Mouse (Mus musculus): ENCODE results near the gene Rab17. TPM values are rescaled to one million over a fixed set of nuclear protein-coding genes. Genes with fewer than 3 reads are reported as not detected.

The Rab17 gene
- 3.7 and 6.1 TPM in 2 replicates for polyA plus RNA-seq (2014; fragmentation: Nextera tagmentation; extraction: Ambion mirVana)

DNA sequence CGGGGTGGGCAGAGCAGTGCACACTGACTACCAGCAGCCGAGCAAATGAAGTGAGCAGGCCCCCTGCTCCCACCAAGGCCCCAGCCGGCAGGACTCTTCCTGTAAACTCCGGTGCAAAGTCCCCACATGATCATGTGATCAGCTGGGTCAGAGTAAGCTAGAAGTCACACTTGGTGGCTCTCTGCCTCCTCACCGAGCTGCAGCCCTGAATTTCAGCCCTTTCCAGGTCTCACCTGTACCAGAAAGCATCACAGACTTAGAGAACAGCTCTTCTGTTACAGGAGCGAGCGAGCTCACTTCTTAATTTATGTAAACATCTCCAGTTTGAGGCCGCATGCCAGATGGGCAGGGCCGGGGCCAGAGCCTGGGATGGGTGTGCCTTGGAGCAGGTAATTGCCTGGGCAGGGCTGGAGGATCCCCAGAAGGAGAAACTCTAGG, at the start of gene Rab17:
Rab17 (minus strand) TSS at position 315 of the 438 bp plus-strand sequence.
- peak within 1 kb of the TSS; percentile 17 for H3K4me2 ChIP-seq (replicated peaks; ENCODE audit: low read depth, low read length)
- peak within 1 kb of the TSS; percentile 28; the same call in 1 of the 2 replicates for H3K9ac ChIP-seq (ENCODE audit: low read depth, low read length)
- peak; percentile 40; the same call in 1 of the 2 replicates for ATAC-seq (ENCODE audit: low FRiP score, low TSS enrichment)
- H3K4me3 ChIP-seq (ENCODE audit: low read length) = no peak within 1 kb of the TSS
- H3K27me3 ChIP-seq (ENCODE audit: control insufficient read depth, insufficient read depth, low read length) = no peaks in the 10 kb centered on the region
- H3K4me1 ChIP-seq (ENCODE audit: control insufficient read depth, insufficient read depth, low read length) = peaks cover 14% of the 10 kb centered on the region
- no peaks in the 10 kb centered on the region for H3K9me3 ChIP-seq (ENCODE audit: control insufficient read depth, low read length)
- 23% methylated on average over 9 of the region's 9 CpGs for WGBS
- no peaks in the 10 kb centered on the region for H3K36me3 ChIP-seq (ENCODE audit: control insufficient read depth, insufficient read depth, low read length)
- peak within 1 kb of the TSS; percentile 48; the same call in 1 of the 2 replicates for H3K27ac ChIP-seq (ENCODE audit: low read depth, low read length)

DNA sequence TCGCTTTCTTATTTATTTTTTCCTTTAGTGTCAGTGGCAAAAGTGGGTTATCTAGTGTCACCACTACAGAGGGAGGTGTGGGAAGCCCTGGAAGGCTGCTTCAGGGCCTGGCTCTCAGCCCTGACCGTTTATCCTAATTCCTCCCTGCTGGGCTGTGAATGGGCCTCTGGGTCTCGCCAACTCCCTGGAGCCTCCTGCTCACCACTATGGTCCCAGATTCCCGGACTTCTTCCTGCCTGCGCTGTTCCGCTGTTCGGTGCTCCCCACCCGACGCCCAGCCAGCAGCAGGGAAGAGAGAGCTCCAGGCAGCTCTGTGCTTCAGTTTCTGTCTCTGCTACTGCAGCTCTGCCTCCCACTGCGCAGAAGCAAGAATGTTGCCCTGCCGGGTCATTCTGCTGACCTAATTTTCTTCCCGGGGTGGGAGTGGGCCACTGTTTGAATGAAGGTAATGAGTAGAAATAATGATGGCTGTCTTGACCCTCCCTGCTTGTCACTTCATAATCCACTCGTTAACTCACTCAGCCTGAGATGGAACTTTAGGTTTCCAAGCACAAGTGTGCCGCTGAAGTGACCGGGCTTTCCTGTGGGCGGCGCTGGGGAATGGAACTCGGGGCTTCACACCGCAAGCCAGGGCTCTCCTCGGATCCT, 47.8 kb upstream of the Rab17 start:
- peak overlapping the region; percentile 13; the same call in 1 of the 2 replicates for H3K9ac ChIP-seq (ENCODE audit: low read depth, low read length)
- no peak overlapping the region for H3K4me3 ChIP-seq (ENCODE audit: low read length)

DNA sequence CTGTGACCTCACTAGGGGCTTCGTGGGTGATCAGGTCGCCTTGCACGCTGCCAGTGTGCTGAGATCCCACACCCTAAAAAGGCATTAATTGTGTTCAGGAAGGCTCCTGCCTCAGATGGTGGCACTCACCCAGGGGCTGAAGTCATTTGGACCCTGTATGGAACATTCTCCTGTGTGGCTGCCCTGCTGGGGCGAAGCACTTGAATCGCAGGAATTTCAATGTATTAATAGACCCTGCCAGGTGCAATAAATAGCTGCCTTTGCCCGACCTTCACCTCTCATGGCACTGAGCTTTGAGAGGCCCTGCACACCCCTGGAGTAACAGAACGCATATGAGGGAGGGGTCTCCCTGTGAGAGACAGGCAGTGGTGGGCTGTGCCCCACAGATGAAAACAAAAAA, 46.1 kb upstream of the Rab17 start:
- ATAC-seq (ENCODE audit: low FRiP score, low TSS enrichment) = no peak

More for the DNA sequence above, 47.8 kb upstream of the Rab17 start:
- H3K4me2 ChIP-seq (replicated peaks; ENCODE audit: low read depth, low read length) = peak overlapping the region; percentile 25; the same call in 1 of the 2 replicates
- H3K27me3 ChIP-seq (ENCODE audit: control insufficient read depth, insufficient read depth, low read length) = no peaks in the 10 kb centered on the region
- no peaks in the 10 kb centered on the region for H3K36me3 ChIP-seq (ENCODE audit: control insufficient read depth, insufficient read depth, low read length)
- H3K9me3 ChIP-seq (ENCODE audit: control insufficient read depth, low read length) = no peaks in the 10 kb centered on the region
- no peak for ATAC-seq (ENCODE audit: low FRiP score, low TSS enrichment)
- peaks cover 19% of the 10 kb centered on the region for H3K4me1 ChIP-seq (ENCODE audit: control insufficient read depth, insufficient read depth, low read length)
- no peak overlapping the region for H3K27ac ChIP-seq (ENCODE audit: low read depth, low read length)
- 23% methylated on average over 20 of the region's 20 CpGs for WGBS

DNA sequence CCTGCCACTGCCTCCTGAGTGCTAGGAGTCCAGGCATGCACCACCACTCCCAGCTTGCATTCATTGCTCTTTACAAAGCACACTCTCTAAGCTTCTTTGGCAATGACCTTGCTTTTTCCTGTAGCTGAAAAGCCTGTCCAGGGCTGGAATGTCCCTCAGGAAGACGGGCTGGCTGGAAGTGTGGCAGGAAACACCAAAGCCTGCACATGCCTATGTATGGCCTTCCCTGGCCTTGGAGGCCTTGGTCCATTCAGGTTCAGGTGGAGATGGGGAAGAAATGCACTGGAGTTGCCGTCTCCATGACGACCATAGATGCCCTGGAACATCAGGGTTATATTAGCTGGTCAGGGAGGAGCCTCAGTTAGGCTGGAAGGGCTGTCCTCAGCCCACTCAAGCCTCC, 44.3 kb upstream of the Rab17 start:
- Histone ChIP-seq H3K9me3 (ENCODE audit: control insufficient read depth, low read length) (no peaks in the 10 kb centered on the region), H3K4me2 (replicated peaks; ENCODE audit: low read depth, low read length) (no peak overlapping the region), H3K27me3 (ENCODE audit: control insufficient read depth, insufficient read depth, low read length) (no peaks in the 10 kb centered on the region), H3K4me3 (ENCODE audit: low read length) (no peak overlapping the region), H3K4me1 (ENCODE audit: control insufficient read depth, insufficient read depth, low read length) (peaks cover 27% of the 10 kb centered on the region), H3K27ac (ENCODE audit: low read depth, low read length) (no peak overlapping the region), H3K36me3 (ENCODE audit: control insufficient read depth, insufficient read depth, low read length) (no peaks in the 10 kb centered on the region), H3K9ac (ENCODE audit: low read depth, low read length) (no peak overlapping the region)
- no peak for ATAC-seq (ENCODE audit: low FRiP score, low TSS enrichment)
- WGBS = 68% methylated on average over 3 of the region's 3 CpGs

More for the DNA sequence above, 46.1 kb upstream of the Rab17 start:
- Histone ChIP-seq H3K27ac (ENCODE audit: low read depth, low read length) (no peak overlapping the region), H3K9me3 (ENCODE audit: control insufficient read depth, low read length) (no peaks in the 10 kb centered on the region), H3K4me3 (ENCODE audit: low read length) (no peak overlapping the region), H3K4me1 (ENCODE audit: control insufficient read depth, insufficient read depth, low read length) (peaks cover 27% of the 10 kb centered on the region), H3K36me3 (ENCODE audit: control insufficient read depth, insufficient read depth, low read length) (no peaks in the 10 kb centered on the region), H3K4me2 (replicated peaks; ENCODE audit: low read depth, low read length) (no peak overlapping the region), H3K27me3 (ENCODE audit: control insufficient read depth, insufficient read depth, low read length) (no peaks in the 10 kb centered on the region), H3K9ac (ENCODE audit: low read depth, low read length) (no peak overlapping the region)
- 70% methylated on average over 7 of the region's 7 CpGs for WGBS

DNA sequence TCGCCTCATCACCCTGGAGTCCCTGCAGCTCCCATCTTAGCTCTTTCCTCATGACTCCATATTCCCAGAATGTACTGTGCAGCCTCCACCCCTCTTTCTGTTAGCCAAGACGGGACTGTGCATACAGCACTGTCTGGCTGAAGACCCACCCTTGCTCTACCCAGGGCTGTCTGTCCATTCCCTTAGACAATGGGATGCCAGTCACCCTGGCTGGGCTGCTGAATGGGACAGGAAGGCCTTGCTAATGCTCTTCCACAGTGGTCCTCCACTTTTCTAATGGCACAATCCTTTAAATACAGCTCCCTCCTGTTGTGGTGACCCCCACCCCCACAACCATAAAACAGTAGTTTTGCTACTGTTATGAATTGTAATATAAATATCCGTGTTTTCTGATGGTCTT, 41.9 kb upstream of the Rab17 start:
- Histone ChIP-seq H3K9me3 (ENCODE audit: control insufficient read depth, low read length) (no peaks in the 10 kb centered on the region), H3K4me1 (ENCODE audit: control insufficient read depth, insufficient read depth, low read length) (peaks cover 19% of the 10 kb centered on the region; the same call in 1 of the 2 replicates), H3K36me3 (ENCODE audit: control insufficient read depth, insufficient read depth, low read length) (no peaks in the 10 kb centered on the region), H3K4me3 (ENCODE audit: low read length) (no peak overlapping the region), H3K4me2 (replicated peaks; ENCODE audit: low read depth, low read length) (no peak overlapping the region), H3K27ac (ENCODE audit: low read depth, low read length) (no peak overlapping the region), H3K27me3 (ENCODE audit: control insufficient read depth, insufficient read depth, low read length) (no peaks in the 10 kb centered on the region), H3K9ac (ENCODE audit: low read depth, low read length) (no peak overlapping the region)
- no peak for ATAC-seq (ENCODE audit: low FRiP score, low TSS enrichment)
- 83% methylated on average over 3 of the region's 3 CpGs for WGBS

DNA sequence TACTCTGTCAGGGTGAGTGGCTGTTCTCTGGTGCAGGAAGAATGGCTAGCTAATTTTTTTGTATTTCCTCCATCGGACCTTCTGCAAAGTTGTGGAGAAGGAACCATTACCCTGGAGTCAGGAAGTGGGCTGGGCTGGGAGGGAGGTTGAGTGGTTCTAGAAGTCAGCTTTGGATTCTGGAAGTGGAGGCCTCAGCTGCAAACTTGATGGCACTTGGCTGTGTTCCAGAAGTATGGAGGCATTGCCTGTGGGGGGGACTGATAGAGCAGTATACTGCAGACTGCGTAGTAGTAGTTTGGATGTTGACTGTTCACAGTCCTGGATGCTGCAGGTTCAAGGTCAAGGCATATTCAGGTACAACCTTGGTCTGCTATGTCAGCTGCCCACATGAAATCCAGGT, 41.3 kb upstream of the Rab17 start:
- no peak for ATAC-seq (ENCODE audit: low FRiP score, low TSS enrichment)
- no peaks in the 10 kb centered on the region for H3K9me3 ChIP-seq (ENCODE audit: control insufficient read depth, low read length)
- no peaks in the 10 kb centered on the region for H3K36me3 ChIP-seq (ENCODE audit: control insufficient read depth, insufficient read depth, low read length)
- WGBS = 82% methylated on average over 2 of the region's 2 CpGs
- H3K27me3 ChIP-seq (ENCODE audit: control insufficient read depth, insufficient read depth, low read length) = no peaks in the 10 kb centered on the region
- peaks cover 19% of the 10 kb centered on the region; the same call in 1 of the 2 replicates for H3K4me1 ChIP-seq (ENCODE audit: control insufficient read depth, insufficient read depth, low read length)
- no peak overlapping the region for H3K4me2 ChIP-seq (replicated peaks; ENCODE audit: low read depth, low read length)
- H3K4me3 ChIP-seq (ENCODE audit: low read length) = no peak overlapping the region
- no peak overlapping the region for H3K9ac ChIP-seq (ENCODE audit: low read depth, low read length)
- H3K27ac ChIP-seq (ENCODE audit: low read depth, low read length) = no peak overlapping the region

DNA sequence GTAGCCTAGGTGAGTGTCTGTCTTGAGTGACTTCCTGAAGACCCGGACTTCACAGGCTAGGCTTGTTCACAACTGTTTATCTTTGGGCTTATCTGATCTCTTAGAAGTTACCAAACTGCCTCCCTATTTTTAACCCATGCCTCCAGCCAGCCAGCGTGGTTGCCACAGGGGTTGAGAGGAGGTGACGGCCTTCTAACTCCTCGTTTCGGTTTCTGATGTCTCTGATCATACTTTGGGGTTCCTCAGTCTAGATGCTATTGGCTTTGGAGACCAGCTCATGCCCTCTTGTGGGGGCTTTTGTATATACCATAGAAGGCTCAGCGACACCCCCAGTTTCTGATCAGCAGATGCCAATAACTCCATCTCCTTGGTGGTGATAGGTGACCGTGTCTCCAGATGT, 40.8 kb upstream of the Rab17 start:
- no peaks in the 10 kb centered on the region for H3K9me3 ChIP-seq (ENCODE audit: control insufficient read depth, low read length)
- no peaks in the 10 kb centered on the region for H3K36me3 ChIP-seq (ENCODE audit: control insufficient read depth, insufficient read depth, low read length)
- ATAC-seq (ENCODE audit: low FRiP score, low TSS enrichment) = no peak
- H3K27me3 ChIP-seq (ENCODE audit: control insufficient read depth, insufficient read depth, low read length) = no peaks in the 10 kb centered on the region
- H3K9ac ChIP-seq (ENCODE audit: low read depth, low read length) = no peak overlapping the region
- H3K4me2 ChIP-seq (replicated peaks; ENCODE audit: low read depth, low read length) = no peak overlapping the region
- no peak overlapping the region for H3K27ac ChIP-seq (ENCODE audit: low read depth, low read length)
- peaks cover 19% of the 10 kb centered on the region; the same call in 1 of the 2 replicates for H3K4me1 ChIP-seq (ENCODE audit: control insufficient read depth, insufficient read depth, low read length)
- H3K4me3 ChIP-seq (ENCODE audit: low read length) = no peak overlapping the region
- WGBS = 77% methylated on average over 7 of the region's 7 CpGs

DNA sequence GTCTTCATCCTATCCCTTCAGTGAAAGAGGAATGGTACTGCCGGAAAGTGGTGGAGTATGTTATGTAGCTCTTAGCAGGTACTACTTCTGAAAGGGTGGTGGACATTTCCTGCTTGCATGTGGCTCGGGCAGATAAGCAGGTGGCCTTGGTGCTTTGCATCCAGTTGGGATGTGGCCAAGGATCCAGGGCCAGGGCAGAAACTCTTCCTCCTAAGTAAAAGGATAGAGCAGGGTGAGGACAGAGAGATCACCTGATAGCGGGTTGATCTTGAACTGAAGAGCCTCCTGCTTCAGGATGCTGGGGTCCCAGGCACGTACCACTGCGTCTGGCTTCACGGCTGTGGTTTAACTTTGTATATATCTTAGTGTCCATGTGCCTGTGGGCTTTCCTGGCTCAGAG, 39.8 kb upstream of the Rab17 start:
- Histone ChIP-seq H3K27me3 (ENCODE audit: control insufficient read depth, insufficient read depth, low read length) (no peaks in the 10 kb centered on the region), H3K4me2 (replicated peaks; ENCODE audit: low read depth, low read length) (no peak overlapping the region), H3K9me3 (ENCODE audit: control insufficient read depth, low read length) (no peaks in the 10 kb centered on the region), H3K4me1 (ENCODE audit: control insufficient read depth, insufficient read depth, low read length) (peaks cover 19% of the 10 kb centered on the region; the same call in 1 of the 2 replicates), H3K27ac (ENCODE audit: low read depth, low read length) (no peak overlapping the region), H3K9ac (ENCODE audit: low read depth, low read length) (no peak overlapping the region), H3K36me3 (ENCODE audit: control insufficient read depth, insufficient read depth, low read length) (no peaks in the 10 kb centered on the region), H3K4me3 (ENCODE audit: low read length) (no peak overlapping the region)
- ATAC-seq (ENCODE audit: low FRiP score, low TSS enrichment) = no peak
- WGBS = 83% methylated on average over 6 of the region's 6 CpGs

DNA sequence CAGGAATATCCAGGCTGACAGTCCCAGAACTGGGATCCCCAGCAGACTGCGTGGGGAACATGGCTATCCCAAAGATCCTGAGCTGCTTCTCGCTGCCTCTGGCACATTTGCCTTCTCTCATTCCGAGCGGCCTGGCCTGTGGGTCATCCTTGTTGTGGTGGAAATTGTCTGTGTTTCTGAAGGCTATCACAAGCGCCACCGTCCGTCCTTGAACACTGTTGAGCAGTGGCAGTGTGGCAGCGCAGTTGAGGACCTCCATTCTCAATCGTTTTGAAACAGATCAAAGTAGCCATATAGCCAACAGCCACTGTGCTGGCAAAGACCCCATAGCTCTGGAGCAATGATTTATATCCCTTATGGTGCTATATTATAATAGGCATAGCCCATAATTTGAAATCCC, 39.3 kb upstream of the Rab17 start:
- no peak for ATAC-seq (ENCODE audit: low FRiP score, low TSS enrichment)
- Histone ChIP-seq H3K36me3 (ENCODE audit: control insufficient read depth, insufficient read depth, low read length) (no peaks in the 10 kb centered on the region), H3K4me1 (ENCODE audit: control insufficient read depth, insufficient read depth, low read length) (peaks cover 18% of the 10 kb centered on the region; the same call in 1 of the 2 replicates), H3K9me3 (ENCODE audit: control insufficient read depth, low read length) (no peaks in the 10 kb centered on the region), H3K27ac (ENCODE audit: low read depth, low read length) (no peak overlapping the region), H3K27me3 (ENCODE audit: control insufficient read depth, insufficient read depth, low read length) (no peaks in the 10 kb centered on the region), H3K4me3 (ENCODE audit: low read length) (no peak overlapping the region), H3K9ac (ENCODE audit: low read depth, low read length) (no peak overlapping the region), H3K4me2 (replicated peaks; ENCODE audit: low read depth, low read length) (no peak overlapping the region)
- 89% methylated on average over 9 of the region's 9 CpGs for WGBS

All from kidney, embryonic 14.5 days (tissue).